Mouse (Mus musculus) hematopoietic stem cell, adult 5-6 weeks (primary cell): ENCODE measurements around the gene Sorcs1. TPM values are rescaled to one million over a fixed set of nuclear protein-coding genes. Genes with fewer than 3 reads are reported as not detected.

Source experiments
- ATAC-seq, 2 experiments: fragments of 125-278 bp in 1 of 2; replicated peaks in 1 of 2; 2 replicates each; pipeline ENCODE4 v1.8.0; 2016 to 2017; ENCODE audit warnings: inconsistent platforms in 2 of 2, mild to moderate bottlenecking in 2 of 2, moderate number of reproducible peaks in 2 of 2, low read depth in 1 of 2, moderate TSS enrichment in 1 of 2; ENCODE audit not compliant: low FRiP score in 2 of 2, poor library complexity in 2 of 2, severe bottlenecking in 2 of 2, insufficient read depth in 1 of 2, low TSS enrichment in 1 of 2
- total RNA-seq: library from RNA; stranded (forward); fragments of 172-1452, 232-1000 nt; gene quantifications from 2 replicates; pipeline ENCODE4 v1.2.3, GENCODE M21; 2017

Gene Sorcs1
- total RNA-seq, 1 experiment from 2014 or later, result not detected

DNA sequence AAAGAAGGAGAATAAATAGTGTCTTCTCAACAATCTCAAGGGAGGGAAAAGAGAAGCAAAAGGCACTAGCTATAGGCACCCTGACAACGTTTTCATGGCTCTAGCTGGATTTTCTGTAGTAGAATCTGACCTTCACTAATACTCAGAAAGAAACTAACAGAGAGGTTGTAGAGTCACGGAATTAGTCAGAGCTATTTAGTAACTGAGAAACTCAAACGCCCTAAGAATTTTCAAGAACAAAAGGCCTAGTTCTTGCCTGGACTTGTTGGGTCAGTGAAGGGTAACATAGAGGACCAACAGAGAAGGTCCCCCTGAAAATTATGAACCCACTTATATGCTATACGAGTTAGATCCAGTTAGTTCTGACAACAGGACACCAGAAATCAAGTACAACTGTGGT is 81.1 kb downstream of the Sorcs1 start:
- no peak for ATAC-seq

DNA sequence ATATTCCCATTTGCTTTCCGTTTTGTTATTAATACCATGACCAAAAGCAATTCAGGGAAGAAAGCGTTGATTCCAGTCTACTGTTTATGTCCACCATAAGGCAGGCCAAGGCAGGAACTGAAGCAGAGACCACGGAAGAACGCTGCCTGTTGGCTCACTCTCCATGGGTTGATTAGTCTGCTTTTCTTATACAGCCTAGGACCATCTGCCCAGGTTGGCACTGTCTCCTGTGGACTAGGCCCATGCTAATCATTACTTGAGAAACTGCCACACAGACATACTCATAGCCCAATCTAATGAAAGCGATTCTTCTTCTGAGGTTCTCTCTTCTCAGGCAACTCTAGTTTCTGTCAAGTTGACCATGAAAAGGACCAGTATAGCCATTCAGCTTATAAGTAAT is 92.3 kb downstream of the Sorcs1 start:
- no peak for ATAC-seq

DNA sequence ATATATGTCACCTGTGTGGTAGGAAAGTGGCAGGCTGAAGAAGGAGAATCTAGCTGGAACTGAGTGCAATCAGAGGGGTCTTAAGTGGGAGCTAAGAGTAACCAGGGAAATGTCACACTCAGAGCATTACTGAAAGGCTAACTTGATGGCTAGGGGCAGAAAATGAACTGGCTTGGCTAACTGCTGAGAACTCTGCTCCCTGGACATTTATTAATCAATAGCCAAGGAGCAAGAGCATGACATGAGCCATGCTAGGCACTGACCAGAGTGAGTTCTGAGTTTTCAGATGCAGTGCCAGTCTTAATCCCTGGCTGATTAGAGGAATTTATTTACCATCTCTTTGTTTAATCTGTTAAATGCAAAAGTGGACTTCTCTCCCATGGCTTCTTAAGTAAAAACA is 95.5 kb downstream of the Sorcs1 start:
- no peak for ATAC-seq

- ATAC-seq, result no peak
Observed at GRCm38 (mm10) chr19:50569669-50570195, 108.7 kb downstream of the Sorcs1 start.

DNA sequence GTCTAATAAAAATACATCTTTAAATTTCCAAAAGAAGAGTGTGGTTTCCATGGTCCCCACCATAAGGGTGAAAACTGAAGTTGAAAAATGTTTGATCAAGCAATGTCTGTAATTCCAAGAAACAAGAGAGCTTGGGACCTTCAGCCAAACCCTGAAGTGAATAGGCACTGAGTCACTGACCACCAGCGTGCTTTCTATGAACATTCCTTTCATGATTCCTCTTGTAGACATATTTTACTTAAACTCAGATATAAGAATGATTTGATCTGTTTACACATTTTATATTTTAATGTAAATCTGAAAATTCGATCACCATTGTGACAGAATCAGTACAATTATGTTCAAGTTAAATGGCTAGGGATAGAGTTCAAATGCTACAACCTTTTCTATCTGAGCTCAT is 112.1 kb downstream of the Sorcs1 start:
- no peak for ATAC-seq

GRCm38 (mm10) chr19:50558771-50559170 is 119.7 kb downstream of the Sorcs1 start:
- no peak for ATAC-seq

DNA sequence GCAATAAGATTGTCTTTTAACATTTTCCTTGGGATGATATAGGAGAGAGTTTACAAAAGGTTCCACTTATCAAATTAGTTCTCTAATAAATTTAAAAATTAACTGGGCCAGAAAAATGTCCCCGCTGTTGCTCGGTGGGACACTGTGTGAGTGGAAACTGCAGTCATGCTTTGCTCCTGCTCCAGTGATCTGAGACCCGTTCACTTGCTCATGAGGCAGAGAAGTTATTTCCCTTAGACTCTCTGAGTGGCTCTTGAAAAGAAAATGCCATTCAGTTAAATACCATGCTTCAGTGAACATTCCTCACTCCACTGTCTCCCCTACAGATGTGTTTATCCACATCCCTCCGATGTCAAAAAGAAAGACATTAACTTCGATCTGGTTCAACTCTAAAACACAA is 144.4 kb downstream of the Sorcs1 start:
- no peak for ATAC-seq

DNA sequence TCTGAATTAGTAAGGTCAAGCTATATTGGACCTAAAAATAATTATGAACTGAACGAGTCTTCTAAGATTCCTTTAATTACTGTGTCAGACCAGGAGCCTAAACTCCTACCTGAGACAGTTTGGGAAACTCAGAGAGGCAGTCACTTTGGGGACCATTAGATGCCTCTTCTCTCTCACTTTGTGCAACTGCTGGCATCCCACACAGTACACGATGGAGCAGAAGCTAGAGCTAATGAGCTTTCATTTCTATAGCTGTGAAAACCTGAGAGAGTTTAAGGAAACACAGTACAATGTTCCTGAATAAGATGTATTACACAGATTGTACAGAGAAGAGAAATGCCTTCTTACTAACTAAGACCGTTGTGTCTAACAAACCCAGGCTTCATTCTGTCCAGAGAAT is 150.6 kb downstream of the Sorcs1 start:
- no peak for ATAC-seq

- ATAC-seq, result no peak
Observed at GRCm38 (mm10) chr19:50526094-50526493, 152.4 kb downstream of the Sorcs1 start.

- ATAC-seq, result no peak
Observed at GRCm38 (mm10) chr19:50521943-50522342, 156.5 kb downstream of the Sorcs1 start.

GRCm38 (mm10) chr19:50515059-50515673 is 163.3 kb downstream of the Sorcs1 start:
- ATAC-seq, result no peak

DNA sequence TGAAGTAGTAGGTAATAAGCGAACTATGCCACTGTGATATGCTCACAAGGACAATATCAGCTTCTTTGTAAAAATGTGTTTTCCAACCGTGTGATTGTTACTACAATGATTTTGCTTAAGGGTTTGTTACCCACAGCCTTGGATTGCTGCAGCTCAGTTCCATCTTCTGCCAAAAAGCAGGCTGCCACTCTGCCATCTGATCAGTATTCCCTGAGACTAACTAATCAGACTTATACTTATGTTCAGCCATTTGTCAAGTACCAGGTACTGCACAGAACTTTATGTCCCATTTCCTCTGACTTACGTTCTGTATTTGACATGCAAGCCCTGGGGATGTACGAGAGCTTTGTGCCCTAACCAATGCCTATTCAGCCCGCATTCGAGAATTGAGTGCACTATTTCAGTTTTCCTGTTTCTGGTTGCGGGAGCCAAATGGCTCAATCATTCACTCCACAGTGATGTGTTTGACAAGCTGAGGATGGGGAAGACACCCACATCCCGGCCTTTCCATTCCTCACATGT is 164.1 kb downstream of the Sorcs1 start:
- no peak for ATAC-seq

DNA sequence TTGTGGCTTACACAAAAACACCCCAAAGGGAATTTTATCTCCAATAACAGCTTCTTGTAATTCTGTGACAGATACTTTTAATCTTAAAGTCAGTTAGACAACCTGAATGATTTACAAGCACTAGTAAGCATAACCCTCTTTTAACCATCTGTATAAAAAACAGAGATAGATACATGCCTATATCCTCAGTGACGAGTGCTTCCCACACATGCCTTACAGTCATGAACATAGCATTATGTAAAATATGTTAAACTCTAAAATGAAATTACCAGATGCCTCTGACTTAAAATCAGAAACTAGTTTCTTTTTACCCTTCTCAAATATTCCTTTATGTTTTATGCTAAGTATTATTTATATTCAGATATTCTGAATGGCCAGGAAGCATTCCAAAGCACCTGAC is 175.6 kb downstream of the Sorcs1 start:
- ATAC-seq, result no peak

DNA sequence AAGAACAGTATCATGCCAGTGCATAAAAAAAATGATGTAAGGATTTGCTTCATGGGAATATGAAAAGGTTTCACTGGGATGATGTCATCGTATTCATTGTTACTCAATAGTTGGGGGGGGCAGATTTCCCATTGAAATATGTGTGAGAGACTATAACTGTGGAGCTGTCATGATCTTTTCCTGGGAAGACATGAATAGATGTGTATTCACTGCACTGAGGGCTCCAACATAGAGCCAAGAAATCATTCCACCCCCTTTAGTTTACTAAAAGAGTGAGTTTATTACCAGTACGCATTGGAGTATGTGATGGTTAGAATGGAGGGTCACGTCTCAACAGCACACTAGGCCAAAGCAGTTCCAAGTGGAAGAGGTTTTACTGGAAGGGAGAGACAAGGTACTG is 187.3 kb downstream of the Sorcs1 start:
- ATAC-seq, result no peak

- ATAC-seq, result no peak
Observed at GRCm38 (mm10) chr19:50490721-50491120, 187.7 kb downstream of the Sorcs1 start.

DNA sequence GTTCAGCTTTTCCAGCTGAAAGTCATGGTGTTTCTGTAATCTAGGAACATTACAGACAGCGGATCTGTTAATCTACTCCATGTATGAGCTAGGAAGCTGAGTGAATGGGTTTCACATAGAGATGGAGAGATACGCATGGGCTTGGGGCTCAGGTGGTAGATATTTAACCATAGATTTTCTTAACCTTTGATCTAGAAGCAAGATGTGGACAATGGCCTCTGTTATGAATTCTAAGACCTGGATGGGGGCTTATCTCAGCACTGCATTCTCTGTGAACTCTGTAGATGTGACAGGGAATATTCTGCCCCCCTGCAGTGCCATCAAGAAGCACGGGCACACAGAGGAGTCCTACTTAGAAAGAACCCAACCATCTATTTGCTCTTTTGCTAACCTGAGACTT is 188.7 kb downstream of the Sorcs1 start:
- no peak for ATAC-seq

GRCm38 (mm10) chr19:50488421-50488820 is 190.0 kb downstream of the Sorcs1 start:
- no peak for ATAC-seq

DNA sequence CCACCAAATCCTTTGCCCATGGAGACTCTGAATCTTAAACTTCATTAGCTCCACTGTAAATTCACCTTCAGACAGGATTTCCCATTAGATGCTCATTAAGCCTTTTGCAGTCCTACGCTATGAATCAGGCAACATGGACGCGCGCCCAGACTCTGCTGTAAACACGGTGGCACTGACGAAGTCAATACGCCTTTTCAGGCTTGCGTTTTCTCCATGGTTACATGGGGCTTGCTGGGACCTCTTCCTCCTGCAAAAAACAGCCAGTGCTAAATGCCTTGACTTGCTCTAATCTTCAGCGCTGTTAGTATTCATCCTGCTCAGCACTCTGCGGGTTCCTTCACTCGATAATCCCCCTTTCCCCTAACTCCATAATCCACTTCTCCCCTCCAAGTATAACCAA is 190.7 kb downstream of the Sorcs1 start:
- no peak for ATAC-seq

GRCm38 (mm10) chr19:50486345-50486744 is 192.1 kb downstream of the Sorcs1 start:
- no peak for ATAC-seq
